Mouse (Mus musculus) olfactory bulb, adult 2 months (tissue): Measurements from ENCODE around the gene Gm4027.
"Not testable (repeated sequence)": the region's sequence is repeated elsewhere in the genome, so short reads cannot be mapped to it uniquely, and the experiment has no call there.

Experiments
- CTCF ChIP-seq: fragments of 200-500 bp; IDR thresholded peaks from 2 replicates; pipeline ENCODE4 v1.5.1; 2012; ENCODE audit warnings: low read depth, mild to moderate bottlenecking, low read length, moderate library complexity; ENCODE audit not compliant: insufficient read depth
- POLR2A ChIP-seq: fragments of 200-500 bp; IDR thresholded peaks from 2 replicates; pipeline ENCODE4 v1.6.1; 2012; ENCODE audit warnings: mild to moderate bottlenecking, low read depth, low read length, moderate library complexity; ENCODE audit not compliant: insufficient read depth

GRCm38 (mm10) chr12:87644520-87644919 lies 25.9 kb downstream of the Gm4027 start, which contains the start of gene Gm16381:
- not testable (repeated sequence) for TF ChIP-seq POLR2A, CTCF
